Mouse (Mus musculus): Measurements from ENCODE around the gene Trim37. TPM values are rescaled to one million over a fixed set of nuclear protein-coding genes. Genes with fewer than 3 reads are reported as not detected.

Trim37 gene
- 11.9 TPM for polyA plus RNA-seq (2017; shearing (Covaris generic))

GRCm38 (mm10) chr11:87126824-87127816, at the start of gene Trim37:
Gene Trim37, plus strand, starts transcription at chr11:87127077.

DNA sequence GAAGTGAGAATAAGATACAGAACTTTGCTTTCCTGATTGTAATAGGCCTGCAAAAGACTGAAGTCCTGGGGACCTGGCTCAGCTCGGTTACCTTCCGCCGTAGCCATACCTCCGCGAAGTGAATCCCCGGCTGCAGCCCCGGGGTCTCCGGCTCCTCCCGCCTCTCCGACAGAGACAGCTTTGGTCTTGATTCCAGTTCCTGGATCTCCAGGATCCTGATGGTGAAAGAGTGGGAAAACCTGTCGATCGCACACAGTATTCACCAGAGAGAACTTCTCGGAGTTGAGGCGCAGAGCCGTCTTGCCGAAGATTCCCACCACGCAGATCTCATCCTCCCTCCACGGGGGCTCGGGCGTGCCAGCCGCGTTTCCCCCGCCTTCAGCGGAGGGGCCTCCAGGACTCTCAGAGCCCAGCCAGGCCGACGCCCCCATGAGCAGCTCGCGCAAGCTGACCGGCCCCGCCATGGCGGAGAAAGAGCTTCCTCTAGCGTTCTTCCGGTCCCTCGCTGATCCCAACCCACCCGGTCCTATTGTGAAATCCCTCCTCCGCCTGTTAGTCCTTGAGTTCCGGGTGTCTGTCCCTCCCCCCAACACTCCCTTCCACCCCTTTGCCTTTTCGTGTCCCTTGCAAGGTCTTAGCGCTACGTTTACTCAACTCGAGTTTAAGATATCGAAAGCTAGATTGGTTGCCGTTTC, 40.4 kb upstream of the Trim37 start, which contains the start of gene Smg8:
Smg8 (minus strand) TSS at position 485 of the 695 bp plus-strand sequence.

GRCm38 (mm10) chr11:87108409-87108754, 18.5 kb upstream of the Trim37 start, which contains the start of gene Prr11:
Gene Prr11, minus strand, starts transcription at chr11:87108708.

GRCm38 (mm10) chr11:87108755-87109518, 17.9 kb upstream of the Trim37 start, which contains the start of gene Ska2:
Gene Ska2, plus strand, starts transcription at chr11:87109234.

Other genes with a start within 250 kb of the Trim37 start
- 3.3 TPM for gene Ypel2, start 133.4 kb upstream of the Trim37 start, polyA plus RNA-seq (2017; shearing (Covaris generic))
- gene Gdpd1, start 53.0 kb upstream of the Trim37 start, polyA plus RNA-seq (2017; shearing (Covaris generic)) = 0.92 TPM
- gene Smg8, start 40.3 kb upstream of the Trim37 start, polyA plus RNA-seq (2017; shearing (Covaris generic)) = 33.1 TPM
- gene Prr11, start 18.4 kb upstream of the Trim37 start, polyA plus RNA-seq (2017; shearing (Covaris generic)) = 0.45 TPM
- gene Ska2, start 17.8 kb upstream of the Trim37 start, polyA plus RNA-seq (2017; shearing (Covaris generic)) = 13.7 TPM
- not detected for gene Ppm1e, start 231.9 kb downstream of the Trim37 start, polyA plus RNA-seq (2017; shearing (Covaris generic))